Mouse (Mus musculus): Measurements from ENCODE around the gene Zwilch. TPM values are rescaled to one million over a fixed set of nuclear protein-coding genes. Genes with fewer than 3 reads are reported as not detected.
"Not testable (repeated sequence)": the region's sequence is repeated elsewhere in the genome, so short reads cannot be mapped to it uniquely, and the experiment has no call there.

The Zwilch gene
- total RNA-seq (2022): under 1 TPM; 0.13 to 0.44 (median 0.37) TPM

DNA sequence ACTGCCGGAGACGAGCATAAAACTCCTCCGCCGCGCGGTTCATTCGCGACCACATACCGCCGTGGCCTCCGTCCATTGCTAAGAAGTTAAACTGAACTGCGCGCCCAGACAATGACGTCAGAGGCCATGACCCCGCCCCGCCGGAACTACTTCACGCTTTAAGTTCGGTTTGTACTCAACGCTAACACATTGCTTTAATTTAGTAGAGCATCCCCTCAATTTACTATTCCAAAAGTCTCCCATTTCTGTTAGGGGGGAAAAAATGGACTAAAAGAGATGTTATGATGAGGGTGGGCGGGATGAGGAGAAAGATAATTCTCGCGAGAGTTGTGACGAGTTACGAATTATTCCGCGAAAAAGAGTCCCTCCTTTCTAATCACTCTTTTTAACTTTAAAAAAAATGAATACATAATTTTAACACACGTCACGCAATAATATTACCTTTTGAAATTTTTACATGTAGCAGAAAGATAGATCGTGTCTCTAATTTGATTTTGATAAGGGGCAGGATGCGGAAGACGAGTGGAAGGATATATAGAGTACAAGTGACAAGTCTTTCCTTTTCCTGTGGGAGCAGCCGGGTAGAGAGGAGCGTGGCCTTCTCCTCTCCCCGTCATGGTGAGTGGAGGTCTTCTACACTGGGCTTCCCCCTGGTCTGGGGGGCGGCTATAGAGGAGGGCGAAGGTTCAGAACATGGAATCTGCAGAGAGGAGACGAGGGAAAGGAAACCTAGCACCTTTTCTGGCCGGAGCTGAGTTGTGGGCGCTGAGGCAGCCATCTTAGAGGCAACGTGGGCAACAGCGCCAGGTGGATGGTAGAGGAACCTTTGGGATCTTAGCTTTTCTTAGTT lies at the start of gene Zwilch, which contains the start of gene Rpl4:
Gene Zwilch (minus strand): TSS at position 289 of the 850 bp plus-strand sequence.
Gene Rpl4 (plus strand): TSS at position 560 of the 850 bp plus-strand sequence.
- DNase-seq (ENCODE audit: low spot score in 2 of 2): peak; percentile 72 to 77

DNA sequence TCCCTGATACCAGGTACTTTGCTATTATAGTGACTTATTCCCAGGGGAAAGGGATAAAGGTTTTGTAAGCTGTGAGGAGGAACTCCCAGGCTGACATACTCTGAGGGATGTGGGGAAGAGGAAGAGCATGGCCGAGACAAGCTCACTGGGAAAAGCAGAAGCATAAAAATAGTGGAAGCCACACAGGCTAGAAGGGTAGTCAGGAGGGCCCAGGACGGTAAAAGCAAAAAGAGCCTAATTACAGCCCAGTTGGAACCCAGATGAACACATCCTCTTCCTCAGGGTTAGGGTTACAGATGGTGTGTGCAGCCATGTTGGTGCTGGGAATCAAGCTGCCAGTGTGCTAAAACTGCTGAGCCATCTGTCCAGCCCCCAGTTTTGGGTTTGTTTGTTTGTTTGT lies 49.2 kb upstream of the Zwilch start:
- DNase-seq (ENCODE audit: low spot score in 2 of 2): no peak

GRCm38 (mm10) chr9:64221480-64221879 lies 48.6 kb upstream of the Zwilch start:
- DNase-seq (ENCODE audit: low spot score in 2 of 2): no peak

- DNase-seq (ENCODE audit: low spot score in 2 of 2): no peak
These were observed 47.7 kb upstream of the Zwilch start for GRCm38 (mm10) chr9:64220603-64221002.

- DNase-seq (ENCODE audit: low spot score in 2 of 2): no peak
These were observed 47.0 kb upstream of the Zwilch start for GRCm38 (mm10) chr9:64219772-64220420.

DNA sequence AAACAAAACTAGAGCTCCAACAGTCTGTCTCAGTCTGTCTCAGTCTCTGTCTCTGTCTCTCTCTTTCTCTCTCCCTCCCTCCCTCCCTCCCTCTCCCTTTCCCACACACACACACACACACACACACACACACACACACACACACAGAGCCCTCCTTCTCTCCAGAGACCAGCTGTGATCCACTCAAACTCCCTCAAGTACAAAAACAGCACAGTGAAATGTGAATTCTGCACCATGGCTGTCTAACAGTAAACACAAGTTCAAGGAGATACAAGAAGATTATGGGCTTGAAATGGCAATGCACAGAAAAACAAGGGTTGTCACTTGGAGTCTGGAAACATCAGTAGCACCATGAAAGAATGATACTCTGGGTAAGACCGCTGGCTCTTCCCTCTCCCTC lies 46.4 kb upstream of the Zwilch start:
- no peak for DNase-seq (ENCODE audit: low spot score in 2 of 2)

GRCm38 (mm10) chr9:64217887-64218286 lies 45.0 kb upstream of the Zwilch start:
- DNase-seq (ENCODE audit: low spot score in 2 of 2): no peak

DNA sequence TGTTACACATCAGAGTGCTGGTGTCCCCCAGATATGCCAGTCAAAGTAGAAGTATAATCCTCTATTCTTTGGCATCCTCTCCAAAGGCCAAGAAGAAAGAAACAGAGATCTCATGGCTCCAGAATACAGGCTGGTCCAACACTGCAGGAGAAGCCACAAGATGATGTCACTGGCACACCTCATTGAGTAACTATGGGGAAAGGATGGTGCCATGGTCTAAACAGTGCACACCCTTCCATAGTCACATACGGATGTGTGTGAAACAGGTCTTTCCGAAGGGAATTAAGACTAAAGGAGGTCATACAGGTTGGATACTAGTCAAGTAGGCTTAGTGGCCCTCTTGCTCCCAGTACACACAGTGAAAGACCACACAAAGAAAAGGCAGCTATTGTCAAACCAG lies 43.7 kb upstream of the Zwilch start:
- no peak for DNase-seq (ENCODE audit: low spot score in 2 of 2)

- no peak for DNase-seq (ENCODE audit: low spot score in 2 of 2)
These were observed 43.2 kb upstream of the Zwilch start for GRCm38 (mm10) chr9:64216090-64216489.

DNA sequence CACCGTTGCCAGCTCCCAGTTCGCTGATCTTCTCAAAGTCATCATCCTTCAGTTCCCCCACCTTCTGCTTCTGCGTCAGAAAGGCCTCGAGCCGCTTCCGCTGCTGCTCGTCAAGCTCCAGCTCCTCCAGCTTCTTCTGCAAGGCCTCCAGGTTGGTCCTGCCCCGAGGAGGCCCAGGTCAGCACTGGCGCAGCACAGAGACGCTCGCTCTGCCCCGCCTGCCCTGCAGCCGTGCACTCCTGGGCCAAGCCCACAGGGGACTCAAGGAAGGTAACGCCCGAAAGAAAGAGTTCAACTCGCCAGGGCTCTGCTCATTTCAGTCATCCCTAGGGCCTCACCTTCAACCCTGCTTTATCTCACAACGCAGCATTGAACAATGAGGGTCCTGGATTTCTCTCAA lies 41.5 kb upstream of the Zwilch start:
- no peak for DNase-seq (ENCODE audit: low spot score in 2 of 2)

GRCm38 (mm10) chr9:64207509-64208084 lies 34.7 kb upstream of the Zwilch start:
- no peak for DNase-seq (ENCODE audit: low spot score in 2 of 2)

DNA sequence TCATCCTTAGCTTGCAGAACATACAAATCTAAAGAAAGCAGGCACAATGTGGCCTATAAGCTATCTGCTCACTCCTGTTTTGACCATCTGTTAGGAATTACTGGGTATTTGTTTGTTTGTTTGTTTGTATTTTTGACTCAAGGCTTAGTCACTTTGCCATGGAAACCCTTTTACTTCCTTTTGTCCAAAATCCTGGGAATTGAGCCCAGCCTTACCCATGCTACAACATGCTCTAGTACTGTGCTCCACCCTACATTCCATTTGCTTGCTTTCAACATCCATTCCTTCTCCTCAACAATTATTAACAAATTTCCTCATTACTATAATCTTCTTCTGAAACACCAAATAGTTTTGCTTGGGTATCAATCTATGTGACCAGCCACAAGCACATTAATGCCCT lies 30.0 kb upstream of the Zwilch start:
- no peak for DNase-seq (ENCODE audit: low spot score in 2 of 2)

DNA sequence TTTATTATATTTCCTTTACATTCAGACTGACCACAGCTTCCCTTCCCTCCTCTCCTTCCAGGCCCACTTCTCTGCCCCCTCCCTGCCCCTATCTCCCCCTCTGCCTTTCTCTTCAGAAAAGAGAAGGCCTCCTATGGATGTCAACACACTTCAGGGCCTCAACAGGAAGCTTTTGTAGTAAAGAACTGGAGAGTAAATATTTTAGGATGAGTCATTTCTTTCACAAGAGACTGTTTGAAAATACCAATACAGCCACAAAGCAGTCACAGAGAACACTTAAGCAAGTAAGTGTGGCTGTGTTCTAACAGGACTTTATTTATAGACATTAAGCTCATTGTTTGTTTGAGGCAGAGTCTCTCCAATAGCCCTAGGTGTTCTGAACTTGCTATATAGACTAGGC lies 29.4 kb upstream of the Zwilch start:
- DNase-seq (ENCODE audit: low spot score in 2 of 2): no peak

DNA sequence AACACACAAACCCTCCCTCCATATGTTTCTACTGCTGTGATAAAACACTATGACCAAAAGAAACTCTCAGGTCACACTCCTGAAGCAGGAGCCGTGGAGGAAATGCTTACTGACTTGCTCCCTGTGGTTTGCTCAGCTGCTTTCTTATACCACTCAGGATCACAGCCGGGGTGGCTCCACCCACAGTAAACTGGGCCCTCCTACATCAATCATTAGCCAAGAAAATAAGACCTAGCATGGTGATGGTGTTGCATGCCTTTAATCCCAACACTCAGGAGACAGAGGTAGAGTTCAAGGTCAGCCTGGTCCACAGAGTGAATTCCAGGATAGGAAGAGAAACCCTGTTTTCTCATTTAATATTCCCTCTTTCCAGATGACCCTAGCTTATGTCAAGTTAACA lies 27.0 kb upstream of the Zwilch start:
- no peak for DNase-seq (ENCODE audit: low spot score in 2 of 2)

- DNase-seq (ENCODE audit: low spot score in 2 of 2): not testable (repeated sequence)
These were observed 26.0 kb upstream of the Zwilch start for GRCm38 (mm10) chr9:64198763-64199418.

- DNase-seq (ENCODE audit: low spot score in 2 of 2): no peak
These were observed 25.3 kb upstream of the Zwilch start for GRCm38 (mm10) chr9:64198068-64198762.

DNA sequence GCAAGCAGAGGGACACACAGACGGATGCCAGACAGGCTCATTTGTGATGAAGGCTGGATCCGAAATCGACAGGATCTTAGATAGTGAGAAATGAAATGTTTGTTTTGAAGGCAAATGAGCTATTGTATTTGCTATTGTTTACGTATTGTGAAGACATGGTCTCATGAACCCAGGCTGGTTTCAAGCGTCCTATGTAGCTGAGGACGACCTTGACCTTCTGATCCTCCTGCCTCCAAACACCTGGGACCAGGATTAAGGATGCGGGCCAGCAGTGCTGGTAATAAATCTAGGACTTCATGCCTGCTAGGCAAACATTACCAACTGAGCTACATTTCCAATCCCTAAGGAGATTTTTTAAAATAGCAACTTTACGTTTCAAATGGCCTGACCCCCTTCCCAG lies 24.6 kb upstream of the Zwilch start:
- no peak for DNase-seq (ENCODE audit: low spot score in 2 of 2)

DNA sequence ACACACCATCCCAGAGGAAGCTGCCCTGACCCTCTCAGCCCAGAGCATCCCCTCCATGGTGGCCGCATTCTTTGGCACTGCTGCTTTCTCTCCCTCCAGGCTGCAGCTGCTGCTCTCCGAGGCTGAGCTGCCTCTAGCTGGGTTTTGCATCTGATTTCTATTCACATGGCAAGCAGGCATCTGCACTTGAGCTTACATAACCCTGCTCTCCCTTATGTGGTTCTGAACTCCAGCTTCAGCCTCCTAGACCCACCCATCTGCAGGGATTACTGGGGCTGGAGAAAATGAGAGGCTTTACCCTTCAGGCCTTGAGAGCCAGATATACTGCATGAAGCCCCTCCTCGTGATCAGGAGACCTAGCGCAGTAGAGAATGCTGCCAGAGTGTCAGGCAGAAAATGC lies 22.6 kb upstream of the Zwilch start:
- no peak for DNase-seq (ENCODE audit: low spot score in 2 of 2)

DNA sequence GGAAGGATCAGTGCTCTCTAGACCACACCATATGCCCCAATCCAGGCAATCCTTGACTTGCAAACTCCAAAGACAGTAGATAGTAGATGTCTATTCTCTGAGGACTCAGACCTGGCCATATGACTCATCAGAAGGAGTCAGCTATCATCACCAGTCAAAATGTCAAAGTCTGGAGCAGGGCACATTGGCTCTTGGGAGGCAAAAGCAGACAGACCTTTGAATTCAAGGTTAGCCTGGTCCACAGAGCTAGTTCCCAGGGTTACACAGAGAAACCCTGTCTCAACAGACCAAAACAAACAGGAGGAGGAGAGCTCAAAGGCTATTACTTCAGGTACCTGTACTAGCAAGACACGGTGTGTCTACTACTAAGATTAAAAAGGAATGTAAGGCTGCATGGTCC lies 21.0 kb upstream of the Zwilch start:
- no peak for DNase-seq (ENCODE audit: low spot score in 2 of 2)

DNA sequence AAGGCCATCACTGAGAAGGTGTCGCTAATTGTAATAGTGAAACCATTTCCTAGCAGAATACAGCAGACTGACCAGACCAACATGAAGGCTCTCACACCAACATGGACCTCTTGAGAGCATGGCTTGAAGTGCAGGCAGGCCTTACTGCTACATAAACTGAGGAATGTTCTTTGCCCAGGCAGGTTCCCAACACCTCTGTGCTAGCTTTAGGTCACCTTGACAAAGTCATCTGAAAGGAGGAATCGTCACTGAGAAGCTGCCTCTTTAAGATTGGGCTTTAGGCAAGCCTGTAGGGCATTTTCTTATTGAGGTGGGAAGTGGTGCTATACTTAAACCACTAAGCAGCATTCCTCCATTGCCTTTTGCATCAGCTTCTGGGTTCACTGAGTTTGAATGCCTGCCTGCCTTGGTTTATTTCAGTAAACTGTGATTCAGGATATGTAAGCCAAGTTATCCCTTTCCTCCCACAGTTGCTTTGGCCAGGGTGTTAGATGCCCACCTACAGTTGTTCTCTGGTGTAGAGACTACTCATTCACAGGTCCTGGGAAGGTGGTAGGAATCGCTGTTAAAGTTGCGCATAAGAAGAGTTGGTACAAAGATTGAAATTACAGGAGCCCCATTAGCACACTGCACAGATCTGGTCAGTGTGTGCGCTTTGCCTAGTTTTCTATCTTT lies 11.4 kb upstream of the Zwilch start:
- no peak for DNase-seq (ENCODE audit: low spot score in 2 of 2)

DNA sequence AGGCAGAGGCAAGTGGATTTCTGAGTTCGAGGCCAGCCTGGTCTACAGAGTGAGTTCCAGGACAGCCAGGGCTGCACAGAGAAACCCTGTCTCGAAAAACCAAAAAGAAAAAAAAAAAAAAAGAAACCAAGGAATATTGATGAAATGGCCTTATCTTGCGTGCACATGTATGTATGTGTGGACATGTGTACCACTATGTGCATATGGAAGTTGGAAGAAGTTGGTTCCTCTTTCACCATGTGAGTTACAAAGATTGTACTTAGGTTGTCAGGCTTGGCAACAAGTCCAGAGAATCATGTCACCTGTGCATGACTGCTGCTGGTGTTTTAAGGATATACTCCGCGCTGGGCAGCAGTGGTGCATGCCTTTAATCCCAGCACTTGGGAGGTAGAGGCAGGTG lies 10.4 kb upstream of the Zwilch start:
- not testable (repeated sequence) for DNase-seq (ENCODE audit: low spot score in 2 of 2)

Measured in gastrocnemius, adult 8-10 months (tissue).